Mouse (Mus musculus) c-Kit-positive CD71-positive TER-119-positive erythroid progenitor cells, embryonic 14.5 days (primary cell): ENCODE measurements around the gene C1rl.
"Not testable (repeated sequence)": the region's sequence is repeated elsewhere in the genome, so short reads cannot be mapped to it uniquely, and the experiment has no call there.

ENCODE experiments used
- DNase-seq: peaks from one replicate; pipeline ENCODE4 v3.0.0-alpha.2; 2013; ENCODE audit warnings: low spot score

Gene C1rl

GRCm38 (mm10) chr6:124505028-124505427, 12.1 kb downstream of the C1rl start:
- DNase-seq, result no peak

- no peak for DNase-seq
Measured at GRCm38 (mm10) chr6:124506991-124507390, 14.1 kb downstream of the C1rl start.

DNA sequence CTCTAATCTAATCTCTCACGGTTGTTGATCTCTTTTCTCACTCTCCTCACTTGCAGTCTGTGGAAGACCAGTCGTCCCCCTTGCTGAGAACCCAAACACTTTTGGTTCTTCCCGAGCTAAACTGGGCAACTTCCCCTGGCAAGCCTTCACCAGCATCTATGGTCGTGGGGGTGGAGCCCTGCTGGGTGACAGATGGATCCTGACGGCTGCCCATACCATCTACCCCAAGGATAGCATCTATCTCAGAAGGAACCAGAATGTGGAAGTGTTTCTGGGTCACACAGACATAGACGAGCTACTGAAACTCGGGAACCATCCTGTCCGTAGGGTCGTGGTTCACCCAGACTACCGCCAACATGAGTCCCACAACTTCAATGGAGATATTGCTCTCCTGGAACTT, 15.4 kb downstream of the C1rl start:
- no peak for DNase-seq

DNA sequence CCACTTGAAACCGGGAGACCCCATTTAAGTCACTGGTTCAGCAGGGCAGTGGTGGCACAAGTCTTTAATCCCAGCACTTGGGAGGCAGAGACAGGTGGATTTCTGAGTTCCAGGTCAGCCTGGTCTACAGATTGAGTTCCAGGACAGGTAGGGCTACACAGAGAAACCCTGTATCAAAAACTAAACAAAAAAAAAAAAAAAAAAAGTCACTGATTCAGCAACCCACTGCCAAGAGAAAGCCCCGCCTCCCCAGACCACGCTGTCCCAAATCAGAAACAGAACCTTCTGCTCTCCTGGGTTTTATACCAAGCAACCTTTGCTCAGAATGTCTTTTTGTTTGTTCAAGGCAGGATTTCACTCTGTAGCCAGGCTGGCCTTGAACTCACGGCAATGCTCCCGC, 16.3 kb downstream of the C1rl start:
- DNase-seq, result not testable (repeated sequence)

DNA sequence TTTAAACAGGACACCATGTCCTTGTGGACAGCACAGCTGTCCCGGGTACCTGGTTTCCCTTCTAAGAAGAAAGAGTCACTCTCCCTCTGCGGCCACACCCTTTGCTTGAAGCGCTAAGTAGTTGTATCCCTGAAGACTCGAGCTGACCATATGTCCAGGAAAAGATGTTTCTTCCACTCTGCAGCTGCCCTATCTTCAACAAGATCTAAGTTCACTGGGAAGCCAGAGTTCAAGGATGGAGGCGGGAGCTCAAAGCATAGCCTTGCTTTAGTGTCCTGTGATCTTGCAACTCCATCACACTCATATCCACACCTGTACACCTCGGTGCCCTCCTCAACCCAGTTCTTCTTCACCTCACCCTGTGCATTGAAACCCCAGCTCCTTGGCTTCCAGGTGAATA, 19.0 kb downstream of the C1rl start:
- no peak for DNase-seq

DNA sequence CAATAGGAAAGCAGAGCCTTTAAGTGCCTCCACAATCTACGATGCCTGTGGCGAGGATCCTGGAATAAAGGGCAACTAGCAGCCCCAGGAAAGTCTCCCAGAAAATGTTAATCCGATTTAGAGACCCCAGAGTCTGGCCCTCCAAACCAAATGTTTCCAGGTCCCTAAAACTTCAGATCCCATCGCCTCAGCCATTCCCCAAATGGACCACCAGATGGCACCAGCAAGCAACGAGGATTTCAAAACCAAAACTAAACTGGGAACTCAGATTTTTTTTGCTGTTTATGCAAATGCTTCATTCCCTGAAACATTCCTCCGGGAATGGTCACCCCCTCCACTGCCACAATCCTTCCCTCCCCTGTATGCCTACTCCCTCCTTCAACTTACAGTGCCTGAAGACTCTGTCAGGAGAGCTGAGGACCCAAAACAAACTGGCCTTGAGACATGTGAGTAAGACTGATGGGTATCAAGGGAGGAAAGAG, 19.5 kb downstream of the C1rl start, which contains the start of gene C1ra:
C1ra (plus strand) TSS at position 51 of the 482 bp plus-strand sequence.
- DNase-seq, result peak; percentile 22

DNA sequence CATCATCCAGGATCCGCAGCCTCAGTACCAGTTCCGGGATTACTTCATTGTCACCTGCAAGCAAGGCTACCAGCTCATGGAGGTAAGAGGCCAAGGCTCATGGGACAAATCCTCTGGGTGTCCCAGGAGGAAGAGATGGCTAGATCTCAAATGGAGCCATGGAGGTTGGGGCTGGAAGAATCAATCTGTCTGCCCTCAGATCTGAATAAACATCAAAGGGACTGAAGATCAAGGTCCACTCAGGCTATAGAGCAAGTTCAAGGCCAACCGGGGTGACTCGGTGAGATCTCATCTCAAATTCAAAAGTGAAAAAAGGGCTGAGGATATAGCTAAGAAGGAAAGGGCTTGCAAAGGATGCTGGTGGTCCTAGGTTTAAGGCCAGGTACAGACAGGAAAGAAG, 24.8 kb downstream of the C1rl start:
- not testable (repeated sequence) for DNase-seq

GRCm38 (mm10) chr6:124522082-124522481, 29.2 kb downstream of the C1rl start:
- not testable (repeated sequence) for DNase-seq

DNA sequence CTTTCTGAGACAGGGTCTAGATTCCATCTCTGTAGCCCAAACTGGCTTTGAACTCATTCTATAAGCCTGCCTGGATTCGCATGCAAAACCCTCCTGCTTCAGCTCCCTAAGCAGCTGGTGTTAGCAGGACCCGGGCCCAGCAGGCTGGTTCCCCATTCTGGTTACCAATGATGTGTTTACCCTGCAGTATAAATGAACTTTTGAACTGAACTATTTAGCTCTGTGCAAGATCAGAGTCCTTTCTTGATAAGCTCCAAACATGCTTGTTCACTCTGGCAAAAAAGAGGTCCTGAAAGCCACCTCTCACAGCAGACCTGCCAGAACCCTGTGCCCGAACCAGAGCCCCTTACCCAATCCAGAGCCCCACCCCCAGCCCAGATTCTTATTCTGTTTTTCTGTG, 35.0 kb downstream of the C1rl start:
- no peak for DNase-seq

DNA sequence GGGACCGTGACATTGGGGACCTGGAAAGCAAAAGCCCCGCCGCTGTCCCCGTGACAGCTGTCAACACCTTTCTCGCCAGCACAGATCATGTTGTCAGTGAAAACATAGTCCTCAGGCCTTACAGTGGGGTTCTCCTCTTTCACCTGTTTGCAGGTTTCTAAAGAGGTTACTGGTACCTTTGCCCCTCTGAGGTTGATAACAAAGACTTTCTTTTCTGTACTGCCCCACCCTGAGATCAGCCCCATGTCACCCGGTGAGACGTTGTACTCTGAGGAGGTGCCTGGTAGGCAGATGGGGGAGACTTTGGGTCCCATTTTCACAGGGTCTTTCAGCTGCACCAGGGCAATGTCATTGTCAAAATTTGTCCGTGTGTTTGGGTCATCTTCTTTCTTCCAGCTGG, 38.2 kb downstream of the C1rl start:
- DNase-seq, result no peak

DNA sequence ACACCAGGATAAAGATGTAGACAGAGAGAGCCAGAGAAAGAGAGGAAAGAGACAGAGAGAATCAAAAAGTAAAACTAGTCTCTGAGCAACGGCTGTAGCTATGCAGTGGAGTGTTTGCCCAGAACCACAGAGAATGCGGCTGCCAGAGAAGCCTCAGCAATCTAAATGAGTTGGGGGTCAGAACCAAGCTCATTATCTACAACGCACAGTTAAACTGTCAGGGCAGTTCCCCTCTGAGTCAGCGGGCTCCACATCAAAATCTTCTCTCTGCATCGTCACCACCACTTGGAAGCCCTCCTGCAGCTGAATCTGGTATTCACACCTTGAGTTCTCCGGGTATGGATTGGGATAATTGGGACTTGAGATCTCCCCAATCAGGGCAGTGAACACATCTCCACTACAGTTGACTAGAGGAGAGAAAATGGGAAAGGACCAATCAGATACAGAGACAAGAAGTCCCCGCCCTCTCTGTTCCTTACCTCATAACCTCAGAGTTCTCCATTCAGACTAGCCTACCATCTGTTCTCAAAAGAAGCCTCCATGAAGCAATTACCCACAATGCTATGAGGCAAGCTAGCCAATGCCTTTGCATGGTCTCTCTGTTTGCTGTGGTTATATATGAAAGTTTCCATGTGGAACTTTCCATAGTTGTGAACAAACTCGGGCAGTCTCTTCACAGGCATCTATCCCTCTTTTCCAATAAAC, 43.4 kb downstream of the C1rl start:
- DNase-seq, result not testable (repeated sequence)

- DNase-seq, result not testable (repeated sequence)
Measured at GRCm38 (mm10) chr6:124541176-124541575, 48.3 kb downstream of the C1rl start.

GRCm38 (mm10) chr6:124542284-124542683, 49.4 kb downstream of the C1rl start, which contains the start of gene C1s1:
TSS of gene C1s1 (minus strand) at chr6:124542359.
- DNase-seq, result not testable (repeated sequence)

- no peak for DNase-seq
Measured at GRCm38 (mm10) chr6:124544466-124544865, 51.6 kb downstream of the C1rl start.

- DNase-seq, result no peak
Measured at GRCm38 (mm10) chr6:124545425-124545824, 52.5 kb downstream of the C1rl start.

GRCm38 (mm10) chr6:124547979-124548378, 55.1 kb downstream of the C1rl start:
- not testable (repeated sequence) for DNase-seq

DNA sequence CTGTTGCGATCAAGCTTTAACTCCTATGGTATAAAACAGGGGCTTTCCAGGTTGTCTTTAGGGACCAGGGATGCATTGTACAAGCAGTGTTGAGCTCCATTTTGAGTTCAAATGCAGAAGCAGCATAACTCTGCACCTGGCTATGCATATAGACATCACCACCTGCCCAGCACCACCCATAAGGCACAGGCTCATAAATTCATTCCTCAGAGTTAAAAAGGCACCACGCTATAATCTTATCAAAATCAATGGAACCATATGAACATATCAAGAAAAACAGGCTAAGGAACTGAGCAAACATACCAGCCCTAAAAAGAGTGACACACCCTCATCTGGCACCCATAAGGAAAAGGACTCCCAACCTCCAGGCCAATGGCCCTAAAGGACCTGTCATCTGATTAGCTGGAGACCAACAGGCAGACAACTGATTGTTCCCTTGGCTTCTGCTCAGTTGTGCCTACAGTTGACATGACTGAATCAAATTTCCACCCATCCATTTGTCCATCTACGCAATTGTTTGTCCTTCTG, 56.2 kb downstream of the C1rl start:
- no peak for DNase-seq

GRCm38 (mm10) chr6:124552766-124553165, 59.9 kb downstream of the C1rl start:
- no peak for DNase-seq

DNA sequence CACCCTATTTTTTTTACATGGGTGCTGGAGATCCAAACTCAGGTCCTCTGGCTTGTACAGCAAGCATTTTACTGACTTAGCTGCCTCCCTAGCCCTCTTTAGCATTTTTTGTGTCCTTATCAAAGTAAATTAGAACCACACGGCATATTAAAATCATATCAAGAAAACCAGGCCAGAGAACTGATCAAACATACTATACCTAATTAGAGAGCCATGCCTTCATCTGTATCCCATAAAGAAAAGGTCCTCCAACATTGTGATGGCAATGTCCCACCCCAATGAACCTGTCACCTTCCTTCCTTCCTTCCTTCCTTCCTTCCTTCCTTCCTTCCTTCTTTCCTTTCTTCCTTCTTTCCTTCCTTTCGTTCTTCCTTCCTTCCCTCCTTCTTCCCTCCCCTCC, 63.0 kb downstream of the C1rl start:
- DNase-seq, result not testable (repeated sequence)
